Mouse (Mus musculus): ENCODE measurements at regions not wholly inside any gene's neighbourhood (a gene's known extent, or its start where the extent isn't known, plus 50 kb on each side); places are given as distances from the start of the nearest gene placed in this dataset.
A peak's percentile ranks its signal among the peaks of the same experiment; 100 is the strongest.

DNA sequence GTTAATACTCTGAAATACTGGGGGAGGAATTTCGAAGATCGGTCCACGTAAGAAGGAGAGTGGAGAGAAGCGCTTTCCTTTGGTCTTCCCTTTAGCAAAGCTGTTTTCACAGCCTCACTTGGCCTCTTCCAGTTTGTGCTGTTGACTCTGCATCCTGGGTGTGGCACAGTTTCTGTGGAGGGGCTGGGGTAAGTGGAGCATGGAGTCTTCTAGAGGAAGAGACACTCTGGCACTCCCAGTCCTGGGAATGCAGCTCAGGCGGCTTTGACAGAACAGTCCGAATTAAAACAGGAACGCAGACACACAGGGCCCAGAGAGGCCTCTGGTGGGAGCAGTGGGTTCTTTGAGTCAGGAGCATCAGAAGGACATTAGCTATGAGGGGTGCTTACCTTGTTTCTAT lies 102.6 kb downstream of the Cmpk2 start:
- DNase-seq: no peak
- intact Hi-C loops (cut with DNase I): no loop called here

- intact Hi-C loops (cut with DNase I): no loop called here
- no peak for DNase-seq
These were observed 98.4 kb downstream of the Cmpk2 start for GRCm38 (mm10) chr12:26567435-26567834.

- peak; percentile 7 to 12 for DNase-seq
- intact Hi-C loops (cut with DNase I): no loop called here
These were observed 93.9 kb downstream of the Cmpk2 start for GRCm38 (mm10) chr12:26562858-26563257.

- intact Hi-C loops (cut with DNase I): no loop called here
- DNase-seq: no peak
These were observed 90.6 kb downstream of the Cmpk2 start for GRCm38 (mm10) chr12:26559560-26559959.

DNA sequence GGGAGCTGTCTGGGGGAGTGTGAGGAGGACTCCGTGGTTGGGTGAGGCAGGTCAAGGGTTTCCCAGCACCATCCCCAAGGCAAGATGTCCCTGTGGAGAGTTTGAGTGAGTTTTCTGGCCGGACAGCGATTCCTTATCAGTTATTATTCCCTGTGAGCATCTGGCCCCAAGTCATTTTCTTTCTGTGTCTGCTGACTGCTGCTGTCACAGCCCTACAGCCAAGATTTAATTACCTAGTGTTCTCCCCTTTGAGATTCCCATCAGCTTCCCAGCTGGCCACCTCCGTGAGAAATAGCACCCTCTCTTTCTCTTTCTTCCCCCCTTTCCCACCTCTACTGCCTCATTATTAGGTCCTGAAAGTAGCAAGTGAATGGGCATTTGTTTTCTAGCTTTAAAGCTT lies 88.4 kb downstream of the Cmpk2 start:
- intact Hi-C loops (cut with DNase I): no loop called here
- peak in 1 of 2 experiments; percentile 2 for DNase-seq

DNA sequence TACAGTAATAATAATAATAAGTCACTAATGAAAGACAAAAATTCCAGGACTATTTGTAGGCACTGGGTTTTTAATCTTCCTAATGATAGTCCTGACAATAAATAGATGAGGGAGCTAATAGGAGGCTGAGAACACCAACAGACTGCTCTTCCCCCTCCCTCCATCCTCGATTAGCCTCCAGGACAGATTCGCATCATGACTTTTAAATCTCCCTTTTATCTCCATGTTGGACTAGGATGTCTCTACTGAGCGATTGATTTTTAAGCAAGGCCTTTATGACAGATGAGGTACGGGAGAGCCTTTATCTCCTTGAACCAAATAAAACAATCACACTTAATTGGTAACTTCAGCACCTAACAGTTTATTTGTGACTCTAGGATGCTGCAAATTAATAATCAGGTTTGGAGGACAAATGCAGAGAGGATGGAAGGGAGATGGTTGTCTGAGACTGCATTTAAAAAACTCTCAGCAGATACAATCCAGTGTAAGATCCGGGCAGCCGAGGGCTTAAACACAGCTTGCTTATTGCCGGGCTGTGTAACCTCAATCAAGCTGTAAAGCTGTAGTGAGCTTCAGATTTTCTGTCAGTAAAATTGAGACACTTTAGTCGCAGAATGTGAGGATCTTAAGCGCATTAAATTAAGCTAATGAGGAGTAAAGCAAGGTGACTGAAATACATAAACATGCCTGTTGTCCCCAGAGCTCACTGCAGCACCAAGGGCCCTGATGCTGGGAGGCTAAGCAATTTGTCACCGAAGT lies 82.3 kb downstream of the Cmpk2 start:
- DNase-seq: no peak

GRCm38 (mm10) chr12:26547466-26547865 lies 78.5 kb downstream of the Cmpk2 start:
- no peak for DNase-seq
- intact Hi-C loops (cut with DNase I): loop anchor here (10.0 kb wide), 1 partner anchor 247 kb away; no protein-coding TSS in a partner anchor

More for the DNA sequence above, 82.3 kb downstream of the Cmpk2 start:
- intact Hi-C loops (cut with DNase I): no loop called here

GRCm38 (mm10) chr12:26546361-26546760 lies 77.4 kb downstream of the Cmpk2 start:
- peak in 1 of 2 experiments; percentile 53 for DNase-seq

DNA sequence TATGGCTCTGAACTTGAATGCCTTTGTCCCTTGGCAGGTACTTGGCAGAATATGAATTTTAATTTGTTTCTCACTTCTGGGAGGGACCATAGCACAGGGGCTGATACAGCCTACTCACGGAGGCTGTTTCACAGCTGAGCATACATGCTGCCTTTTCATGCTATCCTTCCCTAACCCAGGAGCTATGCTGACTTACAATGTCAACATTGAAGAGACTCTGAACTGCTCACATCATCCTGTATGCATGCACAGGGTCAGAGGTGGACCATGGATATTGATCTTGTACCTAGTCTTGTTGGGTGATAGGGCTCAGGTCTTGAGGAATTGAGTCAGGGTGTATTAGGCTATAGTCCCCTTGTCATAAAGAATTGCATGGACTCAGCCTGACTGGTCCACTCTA lies 74.5 kb downstream of the Cmpk2 start:
- no peak for DNase-seq
- intact Hi-C loops (cut with DNase I): loop anchor here (10.0 kb wide), 1 partner anchor 251 kb away; no protein-coding TSS in a partner anchor

More at GRCm38 (mm10) chr12:26546361-26546760, 77.4 kb downstream of the Cmpk2 start:
- intact Hi-C loops (cut with DNase I): loop anchor here (10.0 kb wide), 1 partner anchor 248 kb away; no protein-coding TSS in a partner anchor

- intact Hi-C loops (cut with DNase I): loop anchor here (10.0 kb wide), 1 partner anchor 252 kb away; no protein-coding TSS in a partner anchor
- DNase-seq: no peak
These were observed 73.4 kb downstream of the Cmpk2 start for GRCm38 (mm10) chr12:26542451-26542850.

DNA sequence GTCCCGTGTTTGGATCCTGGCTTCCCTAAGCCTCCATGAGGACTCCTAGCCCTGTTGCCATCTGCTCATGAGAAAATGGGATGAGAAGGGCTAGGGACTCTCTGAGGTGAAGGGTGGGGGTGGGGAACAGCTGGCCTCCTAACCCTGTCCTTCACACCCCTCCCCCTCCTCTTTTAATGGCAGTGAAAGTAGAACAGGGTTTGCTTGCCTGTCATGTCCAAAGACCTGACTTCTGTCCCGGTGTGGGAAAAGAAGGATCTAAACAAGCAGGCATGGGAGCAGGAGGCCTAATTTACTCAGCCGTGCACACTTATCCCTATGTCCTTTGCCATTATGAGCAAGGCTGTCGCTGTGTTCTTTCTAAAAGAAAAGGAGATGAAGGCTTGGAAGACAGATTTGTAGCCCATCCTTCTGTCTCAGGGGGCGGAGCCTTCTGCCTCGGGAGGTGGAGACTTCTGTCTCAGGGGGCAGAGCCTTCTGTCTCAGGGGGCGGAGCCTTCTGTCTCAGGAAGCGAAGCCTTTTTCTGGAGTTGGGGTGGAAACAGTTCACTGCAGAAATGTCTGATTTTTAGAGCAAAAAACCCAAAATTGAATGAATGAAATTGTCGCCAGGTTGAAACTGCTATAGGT lies 66.4 kb downstream of the Cmpk2 start:
- no peak for DNase-seq
- intact Hi-C loops (cut with DNase I): loop anchor here (10.0 kb wide), 1 partner anchor 809 kb away; the partner anchor contains the start of gene Sox11

GRCm38 (mm10) chr12:26534229-26535105 lies 65.5 kb downstream of the Cmpk2 start:
- intact Hi-C loops (cut with DNase I): loop anchor here (5.0 to 10.0 kb wide), 2 partner anchors 810 to 1063 kb away; partner anchors contain the start of gene Sox11
- no peak for DNase-seq

DNA sequence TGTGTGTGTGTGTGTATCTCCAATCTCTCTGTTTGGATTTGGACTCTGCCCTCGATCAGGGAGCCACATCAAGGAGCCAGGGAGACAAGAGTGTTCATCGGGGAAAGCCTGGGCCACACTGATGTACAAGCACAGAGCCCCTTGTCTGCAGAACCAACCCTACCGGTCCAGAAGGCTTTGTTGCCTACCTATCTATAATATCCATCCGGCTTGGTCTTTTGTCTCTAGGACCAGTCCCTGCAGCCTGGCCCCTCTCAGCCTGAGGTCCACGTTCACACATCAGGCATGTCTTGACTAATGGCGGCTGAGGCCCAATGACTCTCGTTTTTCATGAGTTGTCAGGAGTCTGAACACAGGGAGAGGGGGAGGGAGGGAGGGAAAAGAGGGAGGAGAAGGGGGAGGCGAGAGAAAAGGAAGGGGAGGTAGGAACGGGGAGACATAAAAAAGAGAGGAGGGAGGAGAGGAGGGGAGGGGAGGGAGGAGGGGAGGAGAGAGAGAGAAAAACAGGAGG lies 64.7 kb downstream of the Cmpk2 start:
- intact Hi-C loops (cut with DNase I): loop anchor here (1.0 to 10.0 kb wide), 3 partner anchors 811 to 1899 kb away; partner anchors contain the start of gene Sox11
- DNase-seq: no peak

DNA sequence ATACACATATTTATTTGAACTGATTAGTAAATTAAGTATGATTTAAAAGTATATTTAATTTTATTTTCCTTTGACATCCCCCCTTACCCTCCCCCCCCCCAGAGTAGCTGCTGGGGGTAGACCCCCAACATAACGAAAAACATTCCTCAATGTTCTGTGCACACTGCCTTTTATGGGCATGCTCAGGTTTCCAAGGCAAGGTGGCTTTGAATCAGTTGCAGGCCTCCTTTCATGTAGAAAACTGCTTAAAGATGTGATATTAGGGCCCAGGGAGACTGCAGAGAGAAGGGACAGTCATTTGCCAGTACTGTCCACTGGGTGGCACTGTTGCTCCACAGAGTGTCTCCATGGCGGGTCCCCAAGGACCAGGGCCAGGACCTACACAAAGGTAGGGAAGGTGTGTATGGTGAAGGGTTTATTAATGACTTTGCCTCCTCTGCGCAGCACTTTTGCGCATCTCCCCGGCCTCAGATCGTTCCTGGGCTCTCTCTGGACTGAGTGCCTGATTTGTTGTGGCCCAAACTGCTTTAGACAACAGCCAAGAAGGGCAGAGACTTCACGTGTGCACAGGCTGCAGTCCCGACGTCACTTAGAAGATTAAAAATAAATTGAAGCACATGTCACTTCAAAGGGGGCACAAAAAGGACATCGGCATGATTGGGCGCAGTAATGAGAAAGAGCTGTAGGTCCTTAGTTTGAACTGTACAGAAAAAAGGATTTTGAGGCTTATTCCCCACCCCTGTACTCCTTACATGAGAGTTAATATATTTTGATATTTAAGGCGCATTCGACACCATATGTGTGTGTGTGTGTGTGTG lies 64.0 kb downstream of the Cmpk2 start:
- DNase-seq: peak; percentile 81 to 86
- intact Hi-C loops (cut with DNase I): loop anchor here (1.0 to 10.0 kb wide), 3 partner anchors 812 to 1899 kb away; partner anchors contain the start of gene Sox11

- intact Hi-C loops (cut with DNase I): loop anchor here (5.0 to 10.0 kb wide), 2 partner anchors 813 to 1065 kb away; partner anchors contain the start of gene Sox11
- no peak for DNase-seq
These were observed 63.1 kb downstream of the Cmpk2 start for GRCm38 (mm10) chr12:26532076-26532475.
